Mouse (Mus musculus) heart, adult 2 months (tissue): ENCODE measurements around the gene S100pbp. TPM values are rescaled to one million over a fixed set of nuclear protein-coding genes. Genes with fewer than 3 reads are reported as not detected.
A peak's percentile ranks its signal among the peaks of the same experiment; 100 is the strongest.

Source experiments
- DNase-seq, 2 experiments: peaks; one replicate each; pipeline ENCODE4 v3.0.0; 2021
- H3K27ac ChIP-seq: fragments of 200-600 bp; 2 replicates; pipeline ENCODE4 v1.8.1; 2022
- H3K27me3 ChIP-seq: fragments of 200-500 bp; 2 replicates; pipeline ENCODE4 v1.6.1; 2012; ENCODE audit warnings: mild to moderate bottlenecking, low read length, inconsistent platforms, mixed read lengths; ENCODE audit not compliant: control insufficient read depth, insufficient read depth
- H3K36me3 ChIP-seq: fragments of 200-500 bp; 2 replicates; pipeline ENCODE4 v1.6.1; 2012; ENCODE audit warnings: low read length, inconsistent platforms; ENCODE audit not compliant: control insufficient read depth, insufficient read depth
- H3K4me1 ChIP-seq: fragments of 200-500 bp; 2 replicates; pipeline ENCODE4 v1.6.1; 2011; ENCODE audit warnings: low read length; ENCODE audit not compliant: control insufficient read depth, insufficient read depth
- H3K4me3 ChIP-seq: fragments of 200-600 bp; 2 replicates; pipeline ENCODE4 v1.8.1; 2022
- H3K79me2 ChIP-seq: fragments of 200-500 bp; replicated peaks from 2 replicates; pipeline ENCODE4 v1.6.1; 2012; ENCODE audit warnings: mild to moderate bottlenecking, inconsistent platforms, low read length, moderate library complexity, mixed read lengths; ENCODE audit not compliant: control insufficient read depth, insufficient read depth
- H3K9ac ChIP-seq: fragments of 200-500 bp; 2 replicates; pipeline ENCODE4 v1.6.1; 2012; ENCODE audit warnings: low read depth, mild to moderate bottlenecking, control low read depth, inconsistent platforms, low read length, mixed read lengths
- CTCF ChIP-seq: fragments of 200-600 bp; IDR thresholded peaks from 2 replicates; pipeline ENCODE4 v1.8.1; 2022; ENCODE audit warnings: antibody characterized with exemption, mild to moderate bottlenecking, moderate library complexity
- EP300 ChIP-seq: fragments of 200-500 bp; IDR thresholded peaks from 2 replicates; pipeline ENCODE4 v1.6.1; 2011; ENCODE audit warnings: low read depth, low read length, control low read depth; ENCODE audit not compliant: insufficient read depth
- POLR2A ChIP-seq: fragments of 200-500 bp; IDR thresholded peaks from 2 replicates; pipeline ENCODE4 v1.6.1; 2011; ENCODE audit warnings: mild to moderate bottlenecking, low read depth, low read length, control low read depth; ENCODE audit not compliant: insufficient read depth
- WGBS: fragments of 180-500 bp; shearing (Covaris S2); methylation state at CpG from one replicate; pipeline ENCODE4 v1.1.7; 2018; 5-methylcytosine and 5-hydroxymethylcytosine counted together
- intact Hi-C: fragments of 180-260 bp; cut with DNase I; formaldehyde crosslinking; loops from one replicate; pipeline ENCODE4 v1.15.1; 2025
- long read RNA-seq: library from polyadenylated mRNA; stranded (forward); transcript quantifications from one replicate; pipeline ENCODE4 v2.0.0, GENCODE M21; 2021
- polyA plus RNA-seq: library from polyadenylated mRNA; depleted of rRNA; stranded (reverse); fragments of >200 nt; gene quantifications from 2 replicates; pipeline ENCODE4 v1.2.3, GENCODE M21; 2012; rRNA removed
- total RNA-seq, 2 experiments: library from RNA; stranded (reverse); gene quantifications; 2 replicates each; pipeline ENCODE4 v1.2.3; 2021

S100pbp gene
- 10 to 100 TPM; 10.2 to 14.2 TPM for total RNA-seq
- 6.6 and 13.3 TPM in 2 replicates for polyA plus RNA-seq
- long read RNA-seq: 0 reads

GRCm38 (mm10) chr4:129189542-129190519 lies at the start of gene S100pbp, which contains the start of gene Yars:
Gene S100pbp, minus strand, starts transcription at chr4:129189727.
Gene Yars, plus strand, starts transcription at chr4:129189760.
- Histone ChIP-seq H3K4me1 (peaks cover 3% of the 10 kb centered on the region), H3K79me2 (peaks cover 4% of the 10 kb centered on the region), H3K27ac (peak within 1 kb of the TSS; percentile 93), H3K36me3 (peaks cover 3% of the 10 kb centered on the region; the same call in 1 of the 2 replicates), H3K4me3 (peak within 1 kb of the TSS; percentile 94), H3K27me3 (no peaks in the 10 kb centered on the region), H3K9ac (peak within 1 kb of the TSS; percentile 85)
- peak; percentile 97 for DNase-seq
- under 1% methylated on average over 57 of the region's 58 CpGs for WGBS
- peak; percentile 92 for TF ChIP-seq EP300
- TF ChIP-seq POLR2A: peak; percentile 69
- no peak for TF ChIP-seq CTCF
- intact Hi-C loops: loop anchor here (5.0 to 10.0 kb wide), 4 partner anchors 53 to 375 kb away; partner anchors contain the start of genes Bsdc1, Fndc5 and Rnf19b

GRCm38 (mm10) chr4:129239075-129239474 lies 49.5 kb upstream of the S100pbp start:
- Histone ChIP-seq H3K9ac (no peak overlapping the region), H3K79me2 (no peaks in the 10 kb centered on the region), H3K27ac (no peak overlapping the region), H3K4me3 (peak overlapping the region; percentile 45), H3K4me1 (peaks cover 7% of the 10 kb centered on the region), H3K27me3 (no peaks in the 10 kb centered on the region), H3K36me3 (no peaks in the 10 kb centered on the region)
- DNase-seq: peak; percentile 52 to 58
- no peak for TF ChIP-seq CTCF
- TF ChIP-seq EP300: no peak
- no peak for TF ChIP-seq POLR2A
- intact Hi-C loops: no loop called here
- 4% methylated on average over 27 of the region's 29 CpGs for WGBS

GRCm38 (mm10) chr4:129238579-129239016 lies 49.1 kb upstream of the S100pbp start:
- no peak for TF ChIP-seq CTCF
- TF ChIP-seq EP300: no peak
- no peak for TF ChIP-seq POLR2A
- no peak for DNase-seq
- intact Hi-C loops: no loop called here
- no peaks in the 10 kb centered on the region for H3K36me3 ChIP-seq
- H3K4me1 ChIP-seq: peaks cover 7% of the 10 kb centered on the region
- H3K9ac ChIP-seq: no peak overlapping the region
- WGBS: 16% methylated on average over 22 of the region's 23 CpGs
- H3K27ac ChIP-seq: no peak overlapping the region
- H3K79me2 ChIP-seq: no peaks in the 10 kb centered on the region
- peak overlapping the region; percentile 45 for H3K4me3 ChIP-seq
- no peaks in the 10 kb centered on the region for H3K27me3 ChIP-seq

GRCm38 (mm10) chr4:129237843-129238441 lies 48.4 kb upstream of the S100pbp start:
- Histone ChIP-seq H3K79me2 (no peaks in the 10 kb centered on the region), H3K9ac (no peak overlapping the region), H3K4me1 (peaks cover 7% of the 10 kb centered on the region), H3K27me3 (no peaks in the 10 kb centered on the region), H3K27ac (no peak overlapping the region), H3K36me3 (no peaks in the 10 kb centered on the region), H3K4me3 (no peak overlapping the region)
- DNase-seq: peak in 1 of 2 experiments; percentile 2
- 49% methylated on average over 21 of the region's 21 CpGs for WGBS
- intact Hi-C loops: no loop called here
- TF ChIP-seq POLR2A (no peak), CTCF (no peak), EP300 (no peak)

- TF ChIP-seq POLR2A (no peak), EP300 (no peak), CTCF (no peak)
- H3K4me3 ChIP-seq: no peak overlapping the region
- no peaks in the 10 kb centered on the region for H3K36me3 ChIP-seq
- no peaks in the 10 kb centered on the region for H3K79me2 ChIP-seq
- no peak overlapping the region for H3K9ac ChIP-seq
- H3K4me1 ChIP-seq: peaks cover 5% of the 10 kb centered on the region
- WGBS: 92% methylated on average over 8 of the region's 8 CpGs
- intact Hi-C loops: no loop called here
- no peak for DNase-seq
- no peaks in the 10 kb centered on the region for H3K27me3 ChIP-seq
- H3K27ac ChIP-seq: no peak overlapping the region
Measured at GRCm38 (mm10) chr4:129236236-129236813, 46.8 kb upstream of the S100pbp start.
